Mouse (Mus musculus) ES-Bruce4 (cell line): ENCODE measurements around the gene Numb. TPM values are rescaled to one million over a fixed set of nuclear protein-coding genes. Genes with fewer than 3 reads are reported as not detected.

Source experiments
- H3K27ac ChIP-seq: 2 replicates; pipeline ENCODE4 v1.5.1; 2012; ENCODE audit warnings: low read length, inconsistent platforms; ENCODE audit not compliant: insufficient read depth
- H3K27me3 ChIP-seq: 2 replicates; pipeline ENCODE4 v1.6.1; 2012; ENCODE audit warnings: mild to moderate bottlenecking, low read length, inconsistent platforms; ENCODE audit not compliant: control insufficient read depth, poor library complexity, insufficient read depth, severe bottlenecking
- H3K36me3 ChIP-seq: 2 replicates; pipeline ENCODE4 v1.6.1; 2012; ENCODE audit warnings: inconsistent platforms, mild to moderate bottlenecking, low read length, moderate library complexity; ENCODE audit not compliant: control insufficient read depth, poor library complexity, insufficient read depth, severe bottlenecking
- H3K4me1 ChIP-seq: one replicate; pipeline ENCODE4 v1.8.1; 2011; ENCODE audit warnings: low read length; ENCODE audit not compliant: control insufficient read depth, insufficient read depth
- H3K4me3 ChIP-seq: 2 replicates; pipeline ENCODE4 v1.5.1; 2011; ENCODE audit warnings: low read depth, mild to moderate bottlenecking, low read length
- H3K9ac ChIP-seq: 2 replicates; pipeline ENCODE4 v1.6.1; 2012; ENCODE audit warnings: low read depth, mild to moderate bottlenecking, inconsistent platforms; ENCODE audit not compliant: poor library complexity, severe bottlenecking
- H3K9me3 ChIP-seq: replicated peaks from 2 replicates; pipeline ENCODE4 v1.6.1; 2012; ENCODE audit warnings: mild to moderate bottlenecking, low read length, inconsistent platforms; ENCODE audit not compliant: control insufficient read depth, poor library complexity, insufficient read depth, severe bottlenecking
- CTCF ChIP-seq: IDR thresholded peaks from one replicate; pipeline ENCODE4 v1.8.1; 2011; ENCODE audit warnings: low read depth, low read length
- EP300 ChIP-seq: IDR thresholded peaks from 2 replicates; pipeline ENCODE4 v1.6.1; 2011; ENCODE audit warnings: low read depth, low read length; ENCODE audit not compliant: insufficient read depth
- POLR2A ChIP-seq: IDR thresholded peaks from one replicate; pipeline ENCODE4 v1.8.1; 2011; ENCODE audit warnings: low read length; ENCODE audit not compliant: insufficient read depth
- polyA plus RNA-seq: library from polyadenylated mRNA; stranded (reverse); fragments of >200 nt; gene quantifications from 2 replicates; pipeline ENCODE4 v1.2.4, GENCODE M21; 2011; ENCODE audit warnings: low read depth; ENCODE audit not compliant: missing spikeins, insufficient read depth, insufficient read length

Numb gene
- polyA plus RNA-seq, 1 experiment = 43.5 TPM

GRCm38 (mm10) chr12:83781204-83781603 lies 140.5 kb downstream of the Numb start:
- TF ChIP-seq EP300 (no peak), POLR2A (no peak), CTCF (no peak)
- Histone ChIP-seq H3K9me3 (no peaks in the 10 kb centered on the region), H3K27me3 (no peaks in the 10 kb centered on the region), H3K4me1 (no peaks in the 10 kb centered on the region), H3K27ac (no peak overlapping the region), H3K9ac (no peak overlapping the region), H3K36me3 (no peaks in the 10 kb centered on the region), H3K4me3 (no peak overlapping the region)

- no peaks in the 10 kb centered on the region for H3K27me3 ChIP-seq
- no peaks in the 10 kb centered on the region for H3K9me3 ChIP-seq
- H3K27ac ChIP-seq = no peak overlapping the region
- H3K4me1 ChIP-seq = no peaks in the 10 kb centered on the region
- H3K36me3 ChIP-seq = no peaks in the 10 kb centered on the region
- no peak overlapping the region for H3K4me3 ChIP-seq
- TF ChIP-seq EP300 = no peak
- TF ChIP-seq POLR2A = no peak
- TF ChIP-seq CTCF = no peak
- H3K9ac ChIP-seq = no peak overlapping the region
These were observed 141.6 kb downstream of the Numb start for GRCm38 (mm10) chr12:83780181-83780580.

- H3K9ac ChIP-seq = no peak overlapping the region
- H3K27ac ChIP-seq = no peak overlapping the region
- H3K4me3 ChIP-seq = no peak overlapping the region
- H3K27me3 ChIP-seq = no peaks in the 10 kb centered on the region
- no peaks in the 10 kb centered on the region for H3K4me1 ChIP-seq
- H3K36me3 ChIP-seq = no peaks in the 10 kb centered on the region
- TF ChIP-seq CTCF (no peak), POLR2A (no peak), EP300 (no peak)
- H3K9me3 ChIP-seq = no peaks in the 10 kb centered on the region
These were observed 145.0 kb downstream of the Numb start for GRCm38 (mm10) chr12:83776766-83777165.

- no peak overlapping the region for H3K4me3 ChIP-seq
- no peak overlapping the region for H3K27ac ChIP-seq
- no peaks in the 10 kb centered on the region for H3K36me3 ChIP-seq
- H3K9me3 ChIP-seq = no peaks in the 10 kb centered on the region
- no peaks in the 10 kb centered on the region for H3K4me1 ChIP-seq
- TF ChIP-seq EP300 (no peak), CTCF (no peak), POLR2A (no peak)
- H3K9ac ChIP-seq = no peak overlapping the region
- H3K27me3 ChIP-seq = no peaks in the 10 kb centered on the region
These were observed 146.1 kb downstream of the Numb start for GRCm38 (mm10) chr12:83775621-83776020.

GRCm38 (mm10) chr12:83770418-83771256 lies 151.1 kb downstream of the Numb start:
- Histone ChIP-seq H3K9ac (peak overlapping the region; percentile 28; the same call in 1 of the 2 replicates), H3K4me1 (no peaks in the 10 kb centered on the region), H3K27me3 (no peaks in the 10 kb centered on the region), H3K36me3 (no peaks in the 10 kb centered on the region), H3K4me3 (peak overlapping the region; percentile 17; the same call in 1 of the 2 replicates), H3K27ac (no peak overlapping the region), H3K9me3 (no peaks in the 10 kb centered on the region)
- TF ChIP-seq CTCF (peak; percentile 80), EP300 (no peak)

GRCm38 (mm10) chr12:83768235-83768899 lies 153.4 kb downstream of the Numb start:
- no peaks in the 10 kb centered on the region for H3K9me3 ChIP-seq
- no peak for TF ChIP-seq CTCF
- no peak for TF ChIP-seq EP300
- no peak for TF ChIP-seq POLR2A
- no peaks in the 10 kb centered on the region for H3K4me1 ChIP-seq
- H3K27me3 ChIP-seq = no peaks in the 10 kb centered on the region
- no peaks in the 10 kb centered on the region for H3K36me3 ChIP-seq
- no peak overlapping the region for H3K4me3 ChIP-seq
- no peak overlapping the region for H3K9ac ChIP-seq
- no peak overlapping the region for H3K27ac ChIP-seq
